Mouse (Mus musculus) forebrain, embryonic 15.5 days (tissue): ENCODE data around the gene Gpd1. TPM values are rescaled to one million over a fixed set of nuclear protein-coding genes. Genes with fewer than 3 reads are reported as not detected.

Experiments
- ATAC-seq: fragments of 200-750 bp; cut with Nextera tagmentation; replicated peaks from 2 replicates; pipeline ENCODE4 v1.8.0; 2017; ENCODE audit warnings: mild to moderate bottlenecking, moderate TSS enrichment, moderate library complexity
- H3K27ac ChIP-seq: fragments of 300-500 bp; sonication (generic); replicated peaks from 2 replicates; pipeline ENCODE4 v1.5.1; 2015; ENCODE audit warnings: mild to moderate bottlenecking, inconsistent platforms
- H3K27me3 ChIP-seq: fragments of 300-500 bp; sonication (generic); 2 replicates; pipeline ENCODE4 v1.6.1; 2015; ENCODE audit warnings: inconsistent platforms
- H3K36me3 ChIP-seq: fragments of 300-500 bp; sonication (generic); 2 replicates; pipeline ENCODE4 v1.6.1; 2015; ENCODE audit warnings: mild to moderate bottlenecking, inconsistent platforms
- H3K4me1 ChIP-seq: fragments of 300-500 bp; sonication (generic); 2 replicates; pipeline ENCODE4 v1.6.1; 2015; ENCODE audit warnings: inconsistent platforms
- H3K4me2 ChIP-seq: fragments of 300-500 bp; sonication (generic); replicated peaks from 2 replicates; pipeline ENCODE4 v1.6.1; 2015; ENCODE audit warnings: mild to moderate bottlenecking, inconsistent platforms
- H3K4me3 ChIP-seq: fragments of 300-500 bp; sonication (generic); 2 replicates; pipeline ENCODE4 v1.5.1; 2015; ENCODE audit warnings: mild to moderate bottlenecking, inconsistent platforms
- H3K9ac ChIP-seq: fragments of 300-500 bp; sonication (generic); replicated peaks from 2 replicates; pipeline ENCODE4 v1.6.1; 2015; ENCODE audit warnings: mild to moderate bottlenecking, inconsistent platforms
- H3K9me3 ChIP-seq: fragments of 300-500 bp; sonication (generic); 2 replicates; pipeline ENCODE4 v1.6.1; 2016; ENCODE audit warnings: inconsistent platforms
- WGBS: fragments of 180-500 bp; shearing (Covaris S2); methylation state at CpG from one replicate; pipeline ENCODE4 v1.1.7; 2015; ENCODE audit warnings: mixed read lengths; 5-methylcytosine and 5-hydroxymethylcytosine counted together
- polyA plus RNA-seq: library from polyadenylated mRNA; unstranded; fragments of >200 nt; fragmentation: Nextera tagmentation; extraction: Ambion mirVana; gene quantifications from 2 replicates; pipeline ENCODE4 v1.2.1, GENCODE M21; 2015

Gene Gpd1
- polyA plus RNA-seq, 1 experiment from 2014 or later: 2.6 TPM

GRCm38 (mm10) chr15:99703104-99703503 is 14.2 kb upstream of the Gpd1 start:
- Histone ChIP-seq H3K27ac (peak overlapping the region; percentile 95), H3K4me2 (peak overlapping the region; percentile 71), H3K4me3 (peak overlapping the region; percentile 74), H3K9me3 (no peaks in the 10 kb centered on the region), H3K9ac (peak overlapping the region; percentile 95), H3K4me1 (peaks cover 37% of the 10 kb centered on the region), H3K27me3 (no peaks in the 10 kb centered on the region), H3K36me3 (peaks cover 43% of the 10 kb centered on the region)
- no peak for ATAC-seq
- 66% methylated on average over 9 of the region's 9 CpGs for WGBS

GRCm38 (mm10) chr15:99703676-99704040 is 13.7 kb upstream of the Gpd1 start:
- Histone ChIP-seq H3K36me3 (peaks cover 46% of the 10 kb centered on the region), H3K4me1 (peaks cover 37% of the 10 kb centered on the region), H3K4me2 (peak overlapping the region; percentile 71), H3K27ac (peak overlapping the region; percentile 95), H3K4me3 (peak overlapping the region; percentile 74), H3K27me3 (no peaks in the 10 kb centered on the region), H3K9ac (peak overlapping the region; percentile 95; the same call in 1 of the 2 replicates), H3K9me3 (no peaks in the 10 kb centered on the region)
- ATAC-seq: no peak
- 64% methylated on average over 5 of the region's 5 CpGs for WGBS

DNA sequence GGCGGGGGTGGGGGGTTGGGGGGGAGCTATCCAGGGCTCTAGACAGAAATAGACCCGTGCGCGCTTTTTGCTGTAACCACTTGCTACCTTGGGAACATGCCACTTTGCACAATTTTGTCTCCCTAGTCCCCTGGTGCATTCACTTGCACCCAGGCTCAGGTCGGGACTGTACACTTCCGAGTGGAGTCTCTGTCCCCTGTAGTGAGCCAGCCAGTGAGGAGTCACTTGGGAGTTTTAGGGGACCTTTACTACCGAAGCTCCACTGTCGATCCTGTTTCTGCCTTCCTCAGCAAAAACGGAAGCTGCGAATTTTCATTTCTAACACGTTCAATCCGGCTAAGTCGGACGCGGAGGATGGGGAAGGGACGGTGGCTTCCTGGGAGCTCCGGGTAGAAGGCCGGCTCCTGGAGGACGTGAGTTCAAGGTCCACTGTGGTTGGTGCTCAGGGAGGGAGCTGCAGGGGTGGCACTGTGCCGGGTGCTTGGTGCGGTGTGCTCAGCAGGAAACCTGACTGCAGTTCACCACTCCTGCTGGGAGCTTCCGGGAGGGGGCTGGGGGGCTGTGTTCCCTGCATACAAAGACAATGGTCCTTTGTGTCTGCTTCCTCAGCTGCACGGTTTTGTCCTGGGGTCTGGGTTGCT is 13.2 kb upstream of the Gpd1 start:
- H3K36me3 ChIP-seq: peaks cover 46% of the 10 kb centered on the region
- peak overlapping the region; percentile 71 for H3K4me2 ChIP-seq
- peak overlapping the region; percentile 74 for H3K4me3 ChIP-seq
- WGBS: 25% methylated on average over 23 of the region's 23 CpGs
- H3K27ac ChIP-seq: peak overlapping the region; percentile 95
- peaks cover 37% of the 10 kb centered on the region for H3K4me1 ChIP-seq
- no peaks in the 10 kb centered on the region for H3K9me3 ChIP-seq
- ATAC-seq: no peak
- peak overlapping the region; percentile 39 for H3K9ac ChIP-seq
- no peaks in the 10 kb centered on the region for H3K27me3 ChIP-seq

DNA sequence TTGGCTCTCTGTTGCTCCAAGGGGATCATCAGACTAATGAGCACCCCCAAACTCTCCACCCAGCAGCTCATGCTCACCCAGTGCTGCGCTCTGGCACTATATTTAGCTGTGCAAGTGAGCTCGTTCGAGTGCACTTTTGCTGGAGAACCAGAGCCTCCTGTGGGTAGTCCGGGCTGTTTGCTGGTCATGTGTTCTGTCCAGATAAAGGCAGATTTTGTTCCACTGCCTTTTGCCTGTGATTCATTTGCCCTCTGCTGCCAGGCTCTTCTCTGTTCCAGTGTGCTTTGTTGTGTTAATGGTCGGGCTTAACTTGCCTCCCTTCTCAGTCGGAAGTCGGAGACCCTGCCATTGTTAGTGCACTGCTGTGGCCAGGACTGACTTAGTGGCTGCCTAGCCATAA is 12.4 kb upstream of the Gpd1 start:
- Histone ChIP-seq H3K36me3 (peaks cover 51% of the 10 kb centered on the region), H3K27me3 (no peaks in the 10 kb centered on the region), H3K4me2 (peak overlapping the region; percentile 71), H3K27ac (peak overlapping the region; percentile 95), H3K4me1 (peaks cover 37% of the 10 kb centered on the region), H3K9me3 (no peaks in the 10 kb centered on the region), H3K4me3 (peak overlapping the region; percentile 74), H3K9ac (peak overlapping the region; percentile 39)
- no peak for ATAC-seq
- WGBS: 33% methylated on average over 7 of the region's 7 CpGs

DNA sequence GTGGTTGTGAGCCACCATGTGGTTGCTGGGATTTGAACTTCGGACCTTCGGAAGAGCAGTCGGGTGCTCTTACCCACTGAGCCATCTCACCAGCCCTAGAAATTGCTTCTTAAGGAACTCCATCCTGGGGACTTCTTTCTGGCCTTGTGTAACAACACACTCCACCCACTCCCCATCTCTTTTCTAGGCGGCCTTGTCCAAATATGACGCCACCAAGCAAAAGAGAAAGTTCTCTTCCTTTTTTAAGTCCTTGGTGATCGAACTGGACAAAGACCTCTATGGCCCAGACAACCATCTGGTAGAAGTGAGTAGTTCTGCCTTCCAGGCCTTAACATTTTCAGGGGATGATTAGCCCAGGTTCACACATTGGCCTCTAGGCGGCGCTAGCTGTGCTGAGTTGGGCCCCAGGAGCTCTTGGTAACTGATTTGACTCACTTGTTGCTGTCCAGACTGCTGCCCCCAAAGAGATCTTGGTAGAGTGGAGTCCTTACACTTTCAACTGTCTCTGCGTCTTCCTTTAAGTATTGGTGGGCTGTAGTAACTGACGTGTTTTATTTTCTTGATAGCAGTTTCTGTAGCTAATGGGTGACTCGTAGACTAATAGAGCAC is 11.8 kb upstream of the Gpd1 start, which contains the start of gene Gm17349:
TSS of gene Gm17349 (minus strand) at position 51 of the 609 bp plus-strand sequence.
- H3K4me1 ChIP-seq: peaks cover 37% of the 10 kb centered on the region
- H3K27ac ChIP-seq: peak within 1 kb of the TSS; percentile 95
- H3K4me3 ChIP-seq: peak within 1 kb of the TSS; percentile 74
- WGBS: 63% methylated on average over 11 of the region's 11 CpGs
- peak within 1 kb of the TSS; percentile 71 for H3K4me2 ChIP-seq
- peak within 1 kb of the TSS; percentile 39 for H3K9ac ChIP-seq
- no peak for ATAC-seq
- no peaks in the 10 kb centered on the region for H3K27me3 ChIP-seq
- no peaks in the 10 kb centered on the region for H3K9me3 ChIP-seq
- H3K36me3 ChIP-seq: peaks cover 58% of the 10 kb centered on the region

DNA sequence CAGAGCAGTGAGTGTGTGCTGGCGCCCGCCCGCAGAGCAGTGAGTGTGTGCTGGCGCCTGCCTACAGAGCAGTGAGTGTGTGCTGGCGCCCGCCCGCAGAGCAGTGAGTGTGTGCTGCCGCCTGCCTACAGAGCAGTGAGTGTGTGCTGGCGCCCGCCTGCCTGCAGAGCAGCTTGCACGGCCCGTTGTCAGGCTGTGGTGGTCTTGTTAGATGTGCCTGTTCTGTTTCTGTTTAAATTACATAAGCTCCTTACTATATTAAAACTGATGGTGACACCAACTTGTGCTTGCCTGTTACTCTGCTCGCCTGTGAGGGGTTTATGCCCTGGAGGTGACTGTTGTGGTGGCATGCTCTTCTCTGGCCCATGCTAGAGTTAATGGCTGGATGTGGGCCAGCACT is 9.1 kb upstream of the Gpd1 start:
- Histone ChIP-seq H3K27me3 (no peaks in the 10 kb centered on the region), H3K4me3 (no peak overlapping the region), H3K4me1 (peaks cover 24% of the 10 kb centered on the region), H3K4me2 (no peak overlapping the region), H3K9me3 (no peaks in the 10 kb centered on the region), H3K36me3 (peaks cover 84% of the 10 kb centered on the region), H3K27ac (no peak overlapping the region), H3K9ac (no peak overlapping the region)
- ATAC-seq: no peak
- WGBS: 95% methylated on average over 13 of the region's 13 CpGs

- Histone ChIP-seq H3K27me3 (no peaks in the 10 kb centered on the region), H3K9me3 (no peaks in the 10 kb centered on the region), H3K27ac (no peak overlapping the region), H3K4me3 (no peak overlapping the region), H3K4me2 (no peak overlapping the region), H3K9ac (no peak overlapping the region), H3K4me1 (peaks cover 10% of the 10 kb centered on the region), H3K36me3 (peaks cover 86% of the 10 kb centered on the region)
- WGBS: 89% methylated on average over 10 of the region's 10 CpGs
- no peak for ATAC-seq
Measured at GRCm38 (mm10) chr15:99710221-99711190, 6.8 kb upstream of the Gpd1 start.

DNA sequence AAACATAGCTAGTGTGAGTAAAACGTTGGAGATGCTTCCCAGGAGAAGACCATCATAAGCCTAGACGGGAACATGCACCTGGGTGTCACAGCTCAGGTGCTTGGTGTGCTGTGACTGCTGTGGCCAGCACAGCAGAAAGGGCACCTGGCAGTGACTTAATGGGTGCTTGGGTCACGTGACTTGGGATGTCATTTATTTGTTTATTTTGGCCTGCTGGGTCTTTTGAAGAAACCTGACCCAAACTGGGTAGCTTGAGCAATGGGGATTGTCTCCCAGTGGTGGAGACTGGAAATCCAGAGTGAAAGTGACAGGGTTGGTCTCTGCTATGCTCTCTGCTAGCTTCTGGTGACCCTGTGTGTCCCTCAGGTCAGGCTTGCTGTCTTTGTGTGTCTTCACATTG is 5.8 kb upstream of the Gpd1 start:
- ATAC-seq: no peak
- Histone ChIP-seq H3K36me3 (peaks cover 79% of the 10 kb centered on the region), H3K4me1 (peaks cover 16% of the 10 kb centered on the region), H3K9ac (no peak overlapping the region), H3K27me3 (no peaks in the 10 kb centered on the region), H3K27ac (no peak overlapping the region), H3K9me3 (no peaks in the 10 kb centered on the region), H3K4me2 (no peak overlapping the region), H3K4me3 (no peak overlapping the region)
- WGBS: 85% methylated on average over 3 of the region's 3 CpGs

- Histone ChIP-seq H3K27me3 (no peaks in the 10 kb centered on the region), H3K9ac (no peak overlapping the region), H3K4me2 (no peak overlapping the region), H3K4me3 (no peak overlapping the region), H3K9me3 (no peaks in the 10 kb centered on the region), H3K4me1 (peaks cover 25% of the 10 kb centered on the region), H3K36me3 (peaks cover 65% of the 10 kb centered on the region), H3K27ac (no peak overlapping the region)
- 76% methylated on average over 13 of the region's 13 CpGs for WGBS
- no peak for ATAC-seq
Measured at GRCm38 (mm10) chr15:99712666-99713559, 4.4 kb upstream of the Gpd1 start.

- peaks cover 62% of the 10 kb centered on the region for H3K36me3 ChIP-seq
Measured at GRCm38 (mm10) chr15:99713569-99713968, 3.7 kb upstream of the Gpd1 start.

DNA sequence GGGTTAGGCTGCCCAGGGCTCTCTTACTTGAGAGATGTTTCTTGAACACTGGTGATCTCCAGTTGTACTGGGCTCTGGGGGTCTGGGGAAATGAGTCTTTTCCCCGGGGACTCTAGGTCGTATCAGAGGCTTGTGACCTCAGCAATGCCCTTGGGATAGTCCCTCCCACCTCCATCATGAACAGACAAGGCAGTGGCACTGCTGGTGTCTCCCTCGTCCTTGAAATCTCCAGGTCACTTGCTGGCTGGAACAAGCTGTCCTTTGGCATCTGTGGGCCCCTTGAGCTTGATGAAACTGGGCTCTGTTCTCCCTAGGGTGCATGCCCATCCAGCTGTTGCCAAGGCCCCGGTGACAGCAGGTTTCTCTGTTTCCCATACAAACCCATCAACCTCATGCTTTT is 3.1 kb upstream of the Gpd1 start:
- Histone ChIP-seq H3K36me3 (peaks cover 56% of the 10 kb centered on the region), H3K27ac (peak overlapping the region; percentile 83), H3K4me2 (no peak overlapping the region), H3K9ac (no peak overlapping the region), H3K4me1 (peaks cover 28% of the 10 kb centered on the region), H3K9me3 (no peaks in the 10 kb centered on the region), H3K4me3 (no peak overlapping the region), H3K27me3 (no peaks in the 10 kb centered on the region)
- no peak for ATAC-seq
- 69% methylated on average over 4 of the region's 4 CpGs for WGBS

More at GRCm38 (mm10) chr15:99713569-99713968, 3.7 kb upstream of the Gpd1 start:
- no peak overlapping the region for H3K9ac ChIP-seq
- no peak overlapping the region for H3K4me2 ChIP-seq
- 0 out of 2 replicates have a peak, but pooled peaks have one; percentile 9 for ATAC-seq
- no peaks in the 10 kb centered on the region for H3K27me3 ChIP-seq
- no peak overlapping the region for H3K4me3 ChIP-seq
- 83% methylated on average over 3 of the region's 3 CpGs for WGBS
- no peaks in the 10 kb centered on the region for H3K9me3 ChIP-seq
- peaks cover 28% of the 10 kb centered on the region for H3K4me1 ChIP-seq
- H3K27ac ChIP-seq: peak overlapping the region; percentile 83; the same call in 1 of the 2 replicates
